Mouse (Mus musculus) intestine, embryonic 16.5 days (tissue): ENCODE measurements around the gene Wdr18. TPM values are rescaled to one million over a fixed set of nuclear protein-coding genes. Genes with fewer than 3 reads are reported as not detected.
A peak's percentile ranks its signal among the peaks of the same experiment; 100 is the strongest.

Experiments used
- ATAC-seq: fragments of 200-750 bp; cut with Nextera tagmentation; 2 replicates; pipeline ENCODE4 v1.8.0; 2017; ENCODE audit warnings: moderate TSS enrichment, moderate library complexity
- H3K27ac ChIP-seq: fragments of 300-500 bp; sonication (generic); 2 replicates; pipeline ENCODE4 v1.5.1; 2014; ENCODE audit warnings: mild to moderate bottlenecking, low read length
- H3K27me3 ChIP-seq: fragments of 300-500 bp; sonication (generic); replicated peaks from 2 replicates; pipeline ENCODE4 v1.6.1; 2014; ENCODE audit warnings: low read length, control low read depth, mixed read lengths; ENCODE audit not compliant: control insufficient read depth, insufficient read depth
- H3K36me3 ChIP-seq: fragments of 300-500 bp; sonication (generic); 2 replicates; pipeline ENCODE4 v1.6.1; 2014; ENCODE audit warnings: low read length, control low read depth; ENCODE audit not compliant: control insufficient read depth, insufficient read depth
- H3K4me1 ChIP-seq: fragments of 300-500 bp; sonication (generic); 2 replicates; pipeline ENCODE4 v1.6.1; 2014; ENCODE audit warnings: low read length, control low read depth, mixed read lengths; ENCODE audit not compliant: control insufficient read depth, insufficient read depth
- H3K4me2 ChIP-seq: fragments of 300-500 bp; sonication (generic); 2 replicates; pipeline ENCODE4 v1.6.1; 2014; ENCODE audit warnings: low read depth, low read length, control low read depth
- H3K4me3 ChIP-seq: fragments of 300-500 bp; sonication (generic); 2 replicates; pipeline ENCODE4 v1.5.1; 2014; ENCODE audit warnings: mild to moderate bottlenecking, low read length
- H3K9ac ChIP-seq: fragments of 300-500 bp; sonication (generic); 2 replicates; pipeline ENCODE4 v1.6.1; 2014; ENCODE audit warnings: low read depth, low read length
- H3K9me3 ChIP-seq: fragments of 300-500 bp; sonication (generic); 2 replicates; pipeline ENCODE4 v1.6.1; 2016; ENCODE audit warnings: low read length, control low read depth; ENCODE audit not compliant: control insufficient read depth
- WGBS: fragments of 180-500 bp; shearing (Covaris S2); extraction: QIAGEN DNeasy Blood & Tissue Kit; methylation state at CpG from one replicate; pipeline ENCODE4 v1.1.7; 2014; 5-methylcytosine and 5-hydroxymethylcytosine counted together
- polyA plus RNA-seq: library from polyadenylated mRNA; unstranded; fragments of >200 nt; fragmentation: Nextera tagmentation; extraction: Ambion mirVana; gene quantifications from 2 replicates; pipeline ENCODE4 v1.2.1, GENCODE M21; 2015

Gene Wdr18
- polyA plus RNA-seq, 1 experiment from 2014 or later, result 96.6 TPM

GRCm38 (mm10) chr10:79996272-79997033, 36.5 kb downstream of the Wdr18 start, which contains the start of gene Abca7:
Gene Abca7 (plus strand): TSS chr10:79996494.
- Histone ChIP-seq H3K4me2 (peak within 1 kb of the TSS; percentile 90), H3K27ac (peak within 1 kb of the TSS; percentile 62), H3K9ac (peak within 1 kb of the TSS; percentile 68), H3K4me1 (peaks cover 7% of the 10 kb centered on the region), H3K9me3 (peaks cover 3% of the 10 kb centered on the region), H3K36me3 (peaks cover 9% of the 10 kb centered on the region), H3K27me3 (0 out of 2 replicates have a peak, but pooled peaks cover 2% of the 10 kb centered on the region), H3K4me3 (peak within 1 kb of the TSS; percentile 57)
- under 1% methylated on average over 34 of the region's 34 CpGs for WGBS
- peak; percentile 91 for ATAC-seq

DNA sequence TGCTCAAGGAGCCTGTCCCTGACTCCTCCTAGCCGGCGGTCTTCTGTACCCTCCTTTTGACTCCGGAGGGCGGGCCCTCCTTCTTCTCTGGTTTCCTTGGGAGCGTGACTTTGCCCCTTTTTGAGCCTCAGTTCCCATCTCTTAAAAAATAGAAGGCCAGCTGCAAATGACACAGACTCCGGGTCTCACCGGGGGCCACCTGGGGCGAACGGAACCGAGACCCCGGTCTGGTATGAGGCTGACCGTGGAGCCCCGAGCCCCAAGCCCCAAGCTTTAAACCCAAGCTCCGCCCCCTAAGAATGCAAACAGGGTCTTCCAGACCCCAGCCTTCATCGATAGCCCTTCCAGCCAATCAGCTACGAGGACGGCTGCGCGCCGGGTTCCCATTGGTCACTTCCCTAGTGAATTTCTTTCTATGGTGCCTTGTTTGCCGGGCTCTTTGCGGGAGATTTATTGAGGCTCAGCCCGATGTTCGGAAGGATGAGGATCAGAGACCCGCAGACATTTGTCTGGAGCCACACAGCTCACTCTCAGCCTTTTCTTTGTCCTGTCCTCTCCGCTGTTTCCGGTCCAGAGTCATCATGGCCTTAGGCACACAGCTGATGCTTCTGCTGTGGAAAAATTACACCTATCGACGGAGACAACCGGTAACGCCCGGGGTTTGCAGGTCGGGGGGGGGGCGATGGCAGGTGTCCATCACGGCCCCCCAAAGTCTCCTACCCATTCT, 37.2 kb downstream of the Wdr18 start:
- peak overlapping the region; percentile 62 for H3K27ac ChIP-seq
- H3K9me3 ChIP-seq, result no peaks in the 10 kb centered on the region
- H3K36me3 ChIP-seq, result peaks cover 6% of the 10 kb centered on the region; the same call in 1 of the 2 replicates
- under 1% methylated on average over 35 of the region's 35 CpGs for WGBS
- peak overlapping the region; percentile 57 for H3K4me3 ChIP-seq
- H3K4me2 ChIP-seq, result peak overlapping the region; percentile 90
- H3K9ac ChIP-seq, result peak overlapping the region; percentile 68
- ATAC-seq, result peak; percentile 60
- H3K4me1 ChIP-seq, result peaks cover 7% of the 10 kb centered on the region
- 0 out of 2 replicates have a peak, but pooled peaks cover 6% of the 10 kb centered on the region for H3K27me3 ChIP-seq

DNA sequence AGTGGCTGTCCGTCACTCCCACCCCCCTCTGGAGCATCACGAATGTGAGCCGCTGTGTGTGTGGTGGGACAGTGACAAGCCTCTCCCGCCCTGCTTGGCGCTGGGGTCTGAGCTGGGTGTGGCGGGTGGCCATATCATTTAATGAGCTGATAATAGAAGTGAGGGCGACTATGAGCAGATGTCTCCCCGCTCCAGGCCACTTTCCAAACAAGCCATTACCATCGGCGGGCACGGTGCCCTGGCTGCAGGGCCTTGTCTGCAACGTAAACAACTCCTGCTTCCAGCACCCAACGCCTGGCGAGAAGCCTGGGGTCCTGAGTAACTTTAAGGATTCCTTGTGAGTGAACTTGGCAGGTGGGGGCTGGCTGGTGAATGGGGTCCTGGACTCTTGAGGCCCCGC, 37.9 kb downstream of the Wdr18 start:
- Histone ChIP-seq H3K9ac (peak overlapping the region; percentile 59), H3K4me3 (peak overlapping the region; percentile 57), H3K27me3 (0 out of 2 replicates have a peak, but pooled peaks cover 6% of the 10 kb centered on the region), H3K36me3 (peaks cover 2% of the 10 kb centered on the region; the same call in 1 of the 2 replicates), H3K4me1 (peaks cover 7% of the 10 kb centered on the region), H3K9me3 (no peaks in the 10 kb centered on the region), H3K4me2 (peak overlapping the region; percentile 90), H3K27ac (peak overlapping the region; percentile 46)
- WGBS, result 13% methylated on average over 15 of the region's 15 CpGs
- no peak for ATAC-seq

DNA sequence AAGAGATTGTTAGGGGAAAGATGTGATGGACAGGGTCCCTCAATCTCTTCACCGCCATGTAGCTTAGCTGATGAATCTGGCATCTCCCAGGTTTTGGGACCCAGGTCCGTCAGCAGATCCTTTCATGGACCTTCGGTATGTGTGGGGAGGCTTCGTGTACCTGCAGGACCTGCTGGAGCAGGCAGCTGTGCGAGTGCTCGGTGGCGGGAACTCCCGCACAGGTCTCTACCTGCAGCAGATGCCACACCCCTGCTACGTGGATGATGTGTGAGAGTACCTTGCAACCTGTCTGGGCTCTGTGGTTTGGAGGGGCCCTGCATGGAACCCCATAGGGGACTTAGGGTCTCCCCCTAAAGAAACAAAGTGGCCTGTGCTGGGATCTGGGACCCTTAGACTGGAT, 42.0 kb downstream of the Wdr18 start:
- no peak overlapping the region for H3K9ac ChIP-seq
- no peak for ATAC-seq
- H3K4me2 ChIP-seq, result no peak overlapping the region
- 0 out of 2 replicates have a peak, but pooled peaks cover 6% of the 10 kb centered on the region for H3K27me3 ChIP-seq
- H3K9me3 ChIP-seq, result no peaks in the 10 kb centered on the region
- no peak overlapping the region for H3K27ac ChIP-seq
- peaks cover 21% of the 10 kb centered on the region for H3K4me1 ChIP-seq
- 70% methylated on average over 9 of the region's 9 CpGs for WGBS
- H3K4me3 ChIP-seq, result no peak overlapping the region
- no peaks in the 10 kb centered on the region for H3K36me3 ChIP-seq

GRCm38 (mm10) chr10:80002829-80003228, 42.9 kb downstream of the Wdr18 start:
- H3K27ac ChIP-seq, result no peak overlapping the region
- peaks cover 15% of the 10 kb centered on the region for H3K4me1 ChIP-seq
- no peak overlapping the region for H3K4me3 ChIP-seq
- no peak overlapping the region for H3K9ac ChIP-seq
- no peak overlapping the region for H3K4me2 ChIP-seq
- 39% methylated on average over 21 of the region's 21 CpGs for WGBS
- H3K36me3 ChIP-seq, result no peaks in the 10 kb centered on the region
- H3K27me3 ChIP-seq, result 0 out of 2 replicates have a peak, but pooled peaks cover 6% of the 10 kb centered on the region
- ATAC-seq, result no peak
- H3K9me3 ChIP-seq, result no peaks in the 10 kb centered on the region

- peak; percentile 34; the same call in 1 of the 2 replicates for ATAC-seq
- Histone ChIP-seq H3K27me3 (0 out of 2 replicates have a peak, but pooled peaks cover 6% of the 10 kb centered on the region), H3K9ac (no peak overlapping the region), H3K4me1 (peaks cover 14% of the 10 kb centered on the region), H3K27ac (no peak overlapping the region), H3K9me3 (no peaks in the 10 kb centered on the region), H3K36me3 (no peaks in the 10 kb centered on the region), H3K4me2 (no peak overlapping the region), H3K4me3 (no peak overlapping the region)
- WGBS, result 56% methylated on average over 9 of the region's 9 CpGs
These were observed 43.7 kb downstream of the Wdr18 start for GRCm38 (mm10) chr10:80003374-80004232.

DNA sequence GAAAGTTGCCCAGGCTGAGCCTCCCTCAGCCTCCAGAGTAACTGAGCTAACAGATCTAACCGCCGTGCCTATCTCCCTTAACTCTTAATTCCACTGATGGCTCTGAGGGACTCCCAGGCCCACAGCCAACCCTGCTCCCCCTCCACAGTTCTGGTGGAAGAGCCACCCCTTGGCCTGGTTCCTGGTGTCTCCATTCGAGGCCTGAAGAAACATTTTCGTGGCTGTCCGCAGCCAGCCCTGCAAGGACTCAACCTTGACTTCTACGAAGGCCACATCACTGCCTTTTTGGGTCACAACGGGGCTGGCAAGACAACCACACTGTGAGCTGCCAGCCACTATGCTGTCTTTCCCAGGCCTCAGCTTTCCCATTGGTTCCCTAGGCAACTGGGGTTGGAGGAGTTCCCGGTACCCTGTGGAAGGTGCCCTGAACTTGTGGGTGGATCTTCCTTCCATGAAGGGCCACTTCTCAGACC, 44.3 kb downstream of the Wdr18 start:
- no peak for ATAC-seq
- H3K4me3 ChIP-seq, result no peak overlapping the region
- no peak overlapping the region for H3K27ac ChIP-seq
- no peaks in the 10 kb centered on the region for H3K36me3 ChIP-seq
- H3K4me1 ChIP-seq, result peaks cover 14% of the 10 kb centered on the region
- 0 out of 2 replicates have a peak, but pooled peaks cover 6% of the 10 kb centered on the region for H3K27me3 ChIP-seq
- 82% methylated on average over 8 of the region's 8 CpGs for WGBS
- H3K9ac ChIP-seq, result no peak overlapping the region
- H3K4me2 ChIP-seq, result no peak overlapping the region
- no peaks in the 10 kb centered on the region for H3K9me3 ChIP-seq

GRCm38 (mm10) chr10:80011740-80012139, 51.8 kb downstream of the Wdr18 start:
- peaks cover 12% of the 10 kb centered on the region for H3K27me3 ChIP-seq
- H3K27ac ChIP-seq, result no peak overlapping the region
- ATAC-seq, result no peak
- H3K4me3 ChIP-seq, result no peak overlapping the region
- 0 out of 2 replicates have a peak, but pooled peaks cover 9% of the 10 kb centered on the region for H3K9me3 ChIP-seq
- H3K4me2 ChIP-seq, result no peak overlapping the region
- no peak overlapping the region for H3K9ac ChIP-seq
- WGBS, result 89% methylated on average over 6 of the region's 6 CpGs
- H3K4me1 ChIP-seq, result 0 out of 2 replicates have a peak, but pooled peaks cover 3% of the 10 kb centered on the region
- H3K36me3 ChIP-seq, result 0 out of 2 replicates have a peak, but pooled peaks cover 5% of the 10 kb centered on the region
